Mouse (Mus musculus) liver, adult 2 months (tissue): ENCODE data around the gene Dchs2.

Source experiments
- CTCF ChIP-seq: fragments of 200-500 bp; IDR thresholded peaks from 2 replicates; pipeline ENCODE4 v1.5.1; 2011; ENCODE audit warnings: low read depth, low read length, control low read depth
- POLR2A ChIP-seq: fragments of 200-500 bp; IDR thresholded peaks from 2 replicates; pipeline ENCODE4 v1.6.1; 2011; ENCODE audit warnings: low read length, control low read depth; ENCODE audit not compliant: insufficient read depth; ENCODE audit errors: extremely low read depth

DNA sequence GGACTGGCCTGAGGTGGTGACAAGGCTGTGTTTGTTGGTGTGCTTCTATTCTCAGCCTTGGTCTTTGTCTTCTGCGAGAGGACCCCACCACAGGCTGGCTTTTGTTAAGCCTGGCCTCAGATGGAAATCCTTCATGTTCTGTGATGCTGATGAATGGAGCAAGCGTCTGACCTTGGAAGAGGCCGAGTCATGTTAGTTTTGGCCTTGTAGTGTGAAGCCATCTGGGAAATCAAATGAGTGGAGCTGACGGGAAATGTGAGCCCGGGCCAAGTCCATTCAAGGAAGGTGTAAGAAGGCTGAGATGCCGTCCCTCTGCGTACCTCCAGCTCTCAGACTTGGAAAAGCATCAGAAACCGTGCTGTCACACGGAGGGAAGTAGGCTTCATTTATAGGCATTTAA is 81.9 kb downstream of the Dchs2 start:
- TF ChIP-seq CTCF (no peak), POLR2A (no peak)
